Mouse (Mus musculus) cerebellum, postnatal 10 days (tissue): ENCODE measurements around the gene Cdhr5.

Experiments used
- DNase-seq, 2 experiments: peaks; one replicate each; pipeline ENCODE4 v3.0.0; 2021; ENCODE audit warnings: mixed read lengths in 2 of 2

Gene Cdhr5

DNA sequence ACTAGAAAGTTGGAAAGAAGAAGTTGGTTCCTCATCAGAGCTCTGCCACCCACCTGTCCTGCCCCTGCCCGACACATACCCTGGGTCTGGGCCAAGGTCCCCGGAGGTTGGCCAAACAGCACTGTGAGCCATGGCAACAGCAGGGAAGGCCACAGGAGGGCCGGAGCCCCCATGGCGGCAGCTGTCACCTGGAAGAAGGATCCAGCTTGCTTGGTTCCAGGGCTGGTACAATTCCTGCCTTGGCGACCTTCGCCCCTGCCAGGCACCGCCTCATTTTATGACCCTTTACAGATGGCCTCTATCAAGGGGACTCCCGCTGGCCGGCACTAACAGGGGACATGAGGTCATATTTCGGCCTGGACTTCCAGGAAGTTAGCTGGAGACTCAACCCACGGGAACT lies at the start of gene Cdhr5:
TSS of gene Cdhr5 (minus strand) at position 241 of the 400 bp plus-strand sequence.
- peak; percentile 56 to 59 for DNase-seq

DNA sequence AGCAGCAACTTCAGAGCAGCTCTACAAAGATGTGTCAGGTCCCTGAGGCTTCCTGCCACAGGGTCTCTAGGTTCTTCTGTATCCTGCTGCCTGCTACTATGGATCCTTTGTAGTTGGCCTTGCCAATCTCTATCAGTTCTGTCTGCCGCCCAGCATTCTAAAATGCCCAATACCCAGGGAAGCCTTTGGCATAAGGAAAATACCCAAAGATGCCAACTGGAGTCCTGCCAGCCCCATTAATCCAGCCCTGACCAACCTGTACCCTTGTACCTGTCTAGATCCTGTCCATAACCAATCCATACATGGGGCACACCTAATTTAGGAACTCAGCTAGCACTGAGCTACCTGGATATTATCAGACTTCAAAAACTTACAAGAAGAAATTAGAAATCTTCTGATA lies 48.1 kb upstream of the Cdhr5 start:
- DNase-seq: peak; percentile 65 to 67

DNA sequence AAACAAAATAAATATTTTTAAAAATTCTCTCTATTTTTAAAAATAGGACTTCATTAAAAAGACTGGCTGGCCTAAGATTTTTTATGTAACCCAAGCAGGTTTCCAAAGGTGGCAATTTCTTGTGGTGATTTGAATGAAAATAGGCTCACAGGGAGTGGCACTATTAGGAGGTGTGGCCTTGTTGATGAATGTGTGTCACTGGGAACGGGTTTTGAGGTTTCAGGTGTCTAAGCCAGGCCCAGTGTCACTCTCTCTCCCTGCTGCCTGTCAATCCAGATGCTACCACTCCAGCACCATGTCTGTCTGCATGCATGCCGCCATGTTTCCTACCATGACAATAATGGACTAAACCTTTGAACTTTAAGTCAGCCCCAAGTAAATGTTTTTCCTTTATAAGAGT lies 42.9 kb upstream of the Cdhr5 start:
- no peak for DNase-seq

DNA sequence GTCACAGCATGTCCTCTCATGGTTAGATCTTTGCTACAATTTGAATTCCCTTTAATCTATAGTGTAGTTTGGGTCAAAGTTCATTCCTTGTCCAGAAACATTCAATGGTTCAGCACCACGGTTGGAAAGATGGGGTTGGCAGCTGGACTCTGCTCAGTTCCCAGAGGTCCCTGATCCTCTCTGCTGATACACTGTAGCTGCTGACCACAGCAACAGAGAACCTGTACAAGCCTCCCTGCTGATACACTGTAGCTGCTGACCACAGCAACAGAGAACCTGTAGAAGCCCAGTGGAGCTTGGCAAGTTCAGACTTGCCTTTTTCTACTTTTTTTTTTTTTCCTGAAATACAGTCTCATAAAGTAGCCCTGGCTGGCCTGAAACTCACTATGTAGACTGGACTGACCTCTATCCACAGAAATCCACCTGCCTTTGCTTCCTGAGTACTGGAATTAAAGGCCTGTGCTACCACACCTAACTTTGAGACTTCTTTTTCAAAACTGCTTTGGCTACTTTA lies 41.1 kb upstream of the Cdhr5 start:
- DNase-seq: no peak

DNA sequence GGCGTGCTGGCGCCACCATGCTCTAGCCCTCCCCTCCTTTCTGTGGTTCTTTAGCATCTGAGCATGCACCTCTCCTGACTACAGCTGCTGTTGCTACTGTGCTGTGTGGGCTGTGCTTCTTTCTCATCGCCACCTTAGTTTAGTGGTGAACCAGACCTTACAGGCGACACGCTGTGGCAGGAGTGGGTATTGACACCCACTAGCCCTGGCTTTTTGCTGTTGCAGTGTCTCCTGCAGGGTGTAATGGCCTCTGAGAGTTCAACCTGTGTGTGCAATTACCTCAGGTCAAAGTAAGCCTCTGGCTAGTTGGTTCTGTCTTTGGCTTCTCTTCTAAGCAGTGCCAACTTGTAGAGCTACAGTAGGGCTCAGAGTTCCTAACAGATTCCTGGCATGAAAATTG lies 39.4 kb upstream of the Cdhr5 start:
- DNase-seq: peak; percentile 62 to 67

DNA sequence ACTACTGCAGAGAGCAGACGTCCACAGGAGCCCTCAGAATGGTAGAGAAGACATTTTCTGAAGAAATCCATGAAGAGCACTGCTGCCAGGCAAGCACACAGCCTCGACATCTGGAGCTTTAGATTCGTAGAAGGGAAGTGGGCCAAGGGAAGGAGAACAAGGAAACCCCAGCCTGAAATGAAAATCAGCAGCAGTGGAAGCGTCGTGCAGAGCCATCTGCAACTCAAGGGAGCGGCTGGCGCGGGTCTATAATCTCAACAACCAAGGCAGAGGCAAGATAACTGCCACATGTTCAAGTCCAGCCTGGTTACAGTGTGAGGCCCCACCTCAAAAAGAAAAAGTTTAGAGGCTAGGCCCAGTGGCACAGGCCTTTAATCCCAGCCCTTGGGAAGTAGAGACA lies 38.5 kb upstream of the Cdhr5 start:
- no peak for DNase-seq

DNA sequence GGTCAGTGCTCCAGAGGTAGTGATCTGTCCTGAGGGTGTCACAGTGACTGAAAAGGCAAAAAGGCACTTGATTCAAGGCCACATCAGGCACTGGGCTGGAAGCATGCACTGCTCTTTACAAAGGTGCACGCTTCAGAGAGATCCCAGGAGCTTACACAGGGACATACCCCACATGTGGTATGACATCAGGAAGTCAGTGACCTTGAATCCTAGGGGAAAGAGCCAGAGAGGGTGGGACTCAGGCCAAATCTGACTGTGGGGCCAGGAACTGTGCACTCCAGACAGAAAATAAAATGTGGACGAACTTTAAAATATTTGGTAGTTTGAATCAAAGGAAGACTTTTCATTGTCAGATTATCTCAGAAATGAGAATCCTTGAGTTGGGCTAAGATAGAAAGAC lies 37.8 kb upstream of the Cdhr5 start:
- no peak for DNase-seq

DNA sequence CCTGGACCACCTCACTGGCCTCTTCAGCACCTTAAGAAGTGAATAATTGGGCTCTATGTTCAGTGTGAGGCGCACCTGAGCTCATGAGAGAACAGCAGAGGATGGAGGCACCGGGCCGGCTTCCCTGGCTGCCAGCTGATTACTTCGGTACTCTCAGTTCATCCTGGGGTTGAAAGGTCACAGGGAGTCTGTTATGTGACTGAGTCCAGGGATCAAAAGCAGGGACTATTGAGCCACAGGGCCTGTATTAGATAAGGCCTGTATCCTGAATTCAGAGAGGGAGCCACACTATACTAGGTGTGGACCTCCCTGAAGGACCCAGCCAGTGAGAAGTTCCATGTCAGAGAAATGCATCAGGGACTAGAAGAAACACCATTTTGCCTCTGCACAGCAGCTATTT lies 28.0 kb upstream of the Cdhr5 start:
- no peak for DNase-seq

DNA sequence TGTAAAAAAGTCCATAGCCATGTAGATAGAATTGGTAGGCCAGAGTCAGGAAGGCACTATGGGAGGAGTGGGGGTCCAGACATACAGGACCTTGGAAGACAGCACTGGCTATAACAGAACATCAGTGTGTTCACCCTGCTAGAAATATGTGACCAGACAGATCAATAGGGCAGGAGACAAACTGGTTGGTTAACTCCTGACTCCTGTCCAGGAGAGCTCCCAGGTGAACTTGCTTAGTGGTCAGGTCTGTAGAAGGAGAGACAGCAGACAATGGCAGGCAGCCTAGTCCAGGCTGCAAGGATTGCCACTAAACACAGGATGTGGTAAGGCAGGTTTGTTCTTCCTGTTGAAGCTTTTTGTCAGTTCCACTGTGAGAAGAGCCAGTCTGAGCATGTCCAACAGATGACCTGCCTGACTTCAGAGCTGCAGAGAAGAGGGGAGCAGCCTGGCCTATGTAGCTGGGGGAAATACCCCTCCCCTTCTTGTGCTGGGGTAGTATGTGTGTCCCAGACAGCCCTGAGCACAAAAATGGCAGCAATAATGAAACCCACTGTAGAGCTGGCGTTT lies 26.2 kb upstream of the Cdhr5 start:
- no peak for DNase-seq

DNA sequence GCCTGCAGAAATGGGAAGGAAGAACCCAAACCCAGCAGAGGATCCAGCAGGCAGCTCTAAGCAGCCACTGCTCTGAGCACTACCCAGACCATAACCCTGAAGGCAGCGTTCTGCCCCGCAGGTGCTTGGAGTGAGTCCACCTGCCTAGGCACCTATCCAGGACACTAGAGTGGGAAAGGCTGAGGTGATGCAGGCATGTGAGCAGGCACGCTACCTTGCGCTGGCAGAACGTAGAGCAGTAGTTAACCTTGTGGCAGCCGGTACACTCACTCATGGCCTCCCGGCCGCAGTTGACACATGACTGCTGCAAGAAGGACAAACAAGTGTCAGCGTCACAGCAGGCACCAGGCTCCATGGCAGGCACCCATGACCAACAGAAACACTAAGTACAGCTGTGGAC lies 24.8 kb upstream of the Cdhr5 start:
- DNase-seq: peak; percentile 82 to 88

DNA sequence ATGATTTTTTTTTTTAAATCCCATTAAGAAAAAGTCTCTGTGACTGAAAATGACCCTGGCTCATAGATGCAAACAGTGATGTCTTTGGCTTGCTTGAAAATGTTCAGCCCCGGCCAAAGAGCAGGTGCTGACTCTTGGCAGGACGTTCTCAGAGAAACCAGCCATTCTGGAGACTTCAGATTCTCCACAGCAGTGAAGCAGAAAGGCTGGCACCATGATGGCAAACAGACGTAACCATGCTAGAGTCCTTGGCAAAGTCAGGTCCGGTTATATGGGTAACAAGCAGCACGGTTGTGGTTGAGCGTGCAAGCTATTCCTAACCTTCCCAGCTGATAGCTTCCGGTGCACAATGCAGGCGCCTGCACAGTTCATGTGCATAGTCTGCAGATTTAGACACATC lies 22.6 kb upstream of the Cdhr5 start:
- peak; percentile 85 to 88 for DNase-seq

DNA sequence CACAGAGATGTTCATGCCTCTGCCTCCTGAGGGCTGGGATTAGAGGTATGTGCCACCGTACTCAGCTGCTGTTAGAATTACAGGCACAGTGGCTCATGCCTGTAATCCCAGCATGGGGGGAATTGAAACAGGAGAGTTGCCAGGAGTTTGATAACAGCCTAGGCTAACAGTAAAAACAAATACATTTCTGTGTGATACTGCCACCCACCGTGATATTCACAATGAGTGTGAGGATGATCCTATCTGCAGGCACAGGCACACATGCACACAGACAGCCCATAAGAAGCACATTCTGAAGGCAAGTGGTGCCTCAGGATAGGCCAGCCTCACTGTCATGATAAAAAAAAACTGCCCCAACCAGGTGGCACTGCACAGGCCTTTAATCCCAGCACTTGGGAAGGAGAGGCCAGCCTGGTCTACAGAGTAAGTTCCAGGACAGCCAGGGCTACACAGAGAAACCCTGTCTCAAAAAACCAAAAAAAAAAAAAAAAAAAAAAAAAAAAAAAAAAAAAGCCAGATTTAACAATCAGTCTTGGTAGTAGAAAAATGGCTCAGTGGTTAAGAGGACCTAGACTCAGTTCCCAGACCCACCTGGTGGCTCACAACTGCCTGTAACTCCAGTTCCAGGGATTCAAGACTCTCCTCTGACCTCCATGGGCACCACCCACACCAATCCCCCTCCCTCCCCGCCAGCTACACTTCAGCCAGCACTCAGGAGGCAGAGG lies 21.5 kb upstream of the Cdhr5 start:
- DNase-seq: peak; percentile 45 to 54

DNA sequence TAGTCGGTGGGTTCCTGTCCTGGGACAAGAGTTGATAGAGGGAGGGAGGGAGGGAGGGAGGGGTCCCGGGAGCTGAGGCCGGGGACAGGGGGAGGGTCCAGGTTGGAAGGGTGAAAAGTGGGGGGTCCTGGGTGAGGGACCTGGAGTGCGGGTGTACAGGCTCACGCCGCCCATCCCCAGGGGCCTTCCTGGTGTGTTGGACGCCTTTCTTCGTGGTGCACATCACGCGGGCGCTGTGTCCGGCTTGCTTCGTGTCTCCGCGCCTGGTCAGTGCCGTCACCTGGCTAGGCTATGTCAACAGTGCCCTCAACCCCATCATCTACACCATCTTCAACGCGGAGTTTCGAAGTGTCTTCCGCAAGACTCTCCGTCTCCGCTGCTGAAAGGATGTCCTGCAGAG lies 17.9 kb upstream of the Cdhr5 start:
- DNase-seq: no peak

DNA sequence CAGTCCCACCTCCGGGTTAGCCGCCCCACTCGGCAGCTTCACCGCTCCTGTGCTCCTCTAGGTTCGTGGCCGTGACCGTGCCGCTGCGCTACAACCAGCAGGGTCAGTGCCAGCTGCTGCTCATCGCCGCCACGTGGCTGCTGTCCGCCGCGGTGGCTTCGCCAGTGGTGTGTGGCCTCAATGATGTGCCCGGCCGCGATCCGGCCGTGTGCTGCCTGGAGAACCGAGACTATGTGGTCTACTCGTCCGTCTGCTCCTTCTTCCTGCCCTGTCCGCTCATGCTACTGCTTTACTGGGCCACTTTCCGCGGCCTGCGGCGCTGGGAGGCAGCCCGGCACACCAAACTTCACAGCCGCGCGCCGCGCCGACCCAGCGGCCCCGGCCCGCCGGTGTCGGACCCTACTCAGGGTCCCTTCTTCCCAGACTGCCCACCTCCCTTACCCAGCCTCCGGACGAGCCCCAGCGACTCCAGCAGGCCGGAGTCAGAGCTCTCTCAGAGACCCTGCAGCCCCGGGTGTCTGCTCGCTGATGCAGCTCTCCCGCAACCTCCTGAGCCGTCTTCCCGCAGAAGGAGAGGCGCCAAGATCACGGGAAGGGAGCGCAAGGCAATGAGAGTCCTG lies 17.4 kb upstream of the Cdhr5 start:
- peak; percentile 64 to 69 for DNase-seq

DNA sequence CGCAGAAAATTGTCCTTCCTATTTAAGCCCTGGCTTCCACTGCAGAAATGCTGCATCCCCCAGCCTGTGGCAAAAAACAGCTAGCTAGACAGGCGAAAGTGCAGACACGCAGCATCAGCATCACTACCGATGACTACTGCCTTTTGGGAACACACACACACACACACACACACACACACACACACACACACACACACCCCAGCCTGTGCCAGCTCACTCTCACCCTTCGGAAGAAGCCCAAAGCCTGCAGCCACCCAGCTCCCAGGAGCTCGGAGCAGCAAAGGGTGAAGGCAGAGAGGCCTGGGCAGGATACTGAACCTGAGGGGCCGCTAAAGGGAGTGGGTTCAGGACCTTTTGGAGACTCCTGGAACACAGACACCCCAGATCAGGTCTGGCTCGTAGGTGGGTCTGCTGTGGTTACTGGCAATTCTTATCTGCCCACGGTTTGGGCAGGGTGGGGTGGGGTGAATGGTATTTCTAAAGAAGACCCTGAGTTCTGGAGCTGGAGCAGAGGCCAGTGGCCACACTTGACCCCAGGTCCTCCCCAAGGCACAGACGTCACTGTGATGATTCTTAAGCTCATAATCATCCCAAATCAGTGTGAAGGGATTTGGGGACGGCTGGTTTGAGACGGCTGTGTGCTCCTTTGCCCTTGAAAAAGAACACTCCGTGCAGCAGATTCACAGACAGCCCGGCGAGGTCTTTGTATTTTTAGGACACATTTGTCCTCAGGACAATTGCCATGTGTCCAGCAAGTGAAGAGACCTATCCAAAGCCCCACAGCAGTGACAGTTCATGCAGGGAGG lies 16.2 kb upstream of the Cdhr5 start:
- peak in 1 of 2 experiments; percentile 29 for DNase-seq

DNA sequence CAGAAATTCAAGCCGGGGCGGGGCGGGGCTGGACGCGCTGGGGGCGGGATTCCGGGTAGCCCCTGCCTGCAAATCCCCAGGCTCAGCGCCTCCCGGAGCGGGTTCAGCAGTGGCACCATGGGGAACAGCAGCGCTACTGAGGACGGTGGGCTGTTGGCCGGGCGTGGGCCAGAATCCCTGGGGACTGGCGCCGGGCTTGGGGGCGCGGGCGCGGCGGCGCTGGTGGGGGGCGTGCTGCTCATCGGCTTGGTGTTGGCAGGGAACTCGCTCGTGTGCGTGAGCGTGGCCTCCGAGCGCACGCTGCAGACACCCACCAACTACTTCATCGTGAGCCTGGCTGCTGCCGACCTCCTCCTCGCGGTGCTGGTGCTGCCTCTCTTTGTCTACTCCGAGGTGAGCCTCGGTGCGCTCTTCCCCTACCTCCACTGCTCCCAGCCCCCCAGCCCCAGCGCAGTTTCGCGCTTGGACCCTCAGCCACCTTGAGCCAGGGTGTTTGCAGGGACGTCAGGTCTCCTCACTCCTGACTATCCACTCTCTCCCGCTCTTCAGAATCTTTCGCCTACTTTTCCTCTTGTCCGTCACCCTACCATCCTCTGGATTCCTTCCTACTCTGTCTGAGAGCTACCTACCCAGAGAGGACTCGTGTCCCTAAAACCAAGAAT lies 15.5 kb upstream of the Cdhr5 start, which contains the start of gene Drd4:
TSS of gene Drd4 (plus strand) at position 86 of the 662 bp plus-strand sequence.
- DNase-seq: peak; percentile 47 to 50

DNA sequence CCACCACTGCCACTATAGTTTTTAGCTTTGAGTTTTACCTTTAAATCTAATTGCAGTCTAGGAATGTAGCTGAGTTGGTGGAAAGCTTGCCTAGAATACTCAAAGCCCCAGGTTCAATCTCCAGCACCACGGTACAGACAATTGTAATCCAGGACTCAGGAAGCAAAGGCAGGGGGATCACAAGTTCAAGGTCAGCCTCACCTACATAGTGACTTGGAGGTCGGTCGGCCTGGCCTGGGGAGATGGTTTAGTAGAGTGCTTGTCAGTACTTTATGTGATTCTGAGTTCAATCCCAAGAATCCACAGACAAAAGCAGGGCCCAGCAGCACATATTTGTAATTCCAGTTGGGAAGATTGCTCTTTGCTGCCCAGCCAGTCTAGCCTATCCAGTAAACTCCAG lies 11.5 kb upstream of the Cdhr5 start:
- no peak for DNase-seq

DNA sequence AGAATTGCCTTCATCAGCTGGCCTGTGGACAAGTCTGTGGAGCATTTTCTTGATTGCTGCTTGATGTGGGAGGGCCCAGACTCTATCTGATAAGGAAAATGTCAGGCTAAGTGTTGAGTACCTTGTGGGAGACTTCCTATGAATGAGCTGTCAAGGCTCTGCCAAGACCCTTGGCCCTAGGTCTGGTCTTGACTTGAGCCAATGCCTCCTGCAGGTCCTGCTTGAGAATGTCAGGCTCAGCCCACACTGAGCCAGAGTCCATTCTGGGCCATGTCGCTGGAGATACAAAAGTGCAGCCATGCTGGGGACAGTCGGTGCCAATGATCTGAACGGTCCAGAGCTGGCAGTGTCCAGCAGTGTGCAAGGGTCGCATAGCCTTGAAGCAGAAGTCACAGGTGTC lies 6.2 kb upstream of the Cdhr5 start:
- peak; percentile 47 to 65 for DNase-seq

DNA sequence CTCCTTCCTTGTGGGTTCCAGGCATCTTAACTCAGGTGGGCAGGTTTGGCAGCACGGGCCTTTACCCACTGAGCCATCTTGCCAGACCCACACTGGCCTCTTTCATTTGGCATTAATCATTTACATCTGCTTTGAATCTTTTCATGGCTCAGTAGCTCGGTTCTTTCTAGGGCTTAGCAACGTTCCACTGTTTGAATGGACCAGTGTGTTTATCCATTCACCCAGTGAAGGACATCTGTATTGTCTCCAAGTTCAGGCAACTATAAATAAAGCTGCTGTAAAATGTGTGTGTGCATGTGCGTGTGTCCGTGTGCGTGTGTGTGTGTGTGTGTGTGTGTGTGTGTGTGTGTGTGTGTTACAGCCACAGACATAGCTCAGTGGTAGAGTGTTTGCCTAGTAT lies 4.9 kb upstream of the Cdhr5 start:
- no peak for DNase-seq

DNA sequence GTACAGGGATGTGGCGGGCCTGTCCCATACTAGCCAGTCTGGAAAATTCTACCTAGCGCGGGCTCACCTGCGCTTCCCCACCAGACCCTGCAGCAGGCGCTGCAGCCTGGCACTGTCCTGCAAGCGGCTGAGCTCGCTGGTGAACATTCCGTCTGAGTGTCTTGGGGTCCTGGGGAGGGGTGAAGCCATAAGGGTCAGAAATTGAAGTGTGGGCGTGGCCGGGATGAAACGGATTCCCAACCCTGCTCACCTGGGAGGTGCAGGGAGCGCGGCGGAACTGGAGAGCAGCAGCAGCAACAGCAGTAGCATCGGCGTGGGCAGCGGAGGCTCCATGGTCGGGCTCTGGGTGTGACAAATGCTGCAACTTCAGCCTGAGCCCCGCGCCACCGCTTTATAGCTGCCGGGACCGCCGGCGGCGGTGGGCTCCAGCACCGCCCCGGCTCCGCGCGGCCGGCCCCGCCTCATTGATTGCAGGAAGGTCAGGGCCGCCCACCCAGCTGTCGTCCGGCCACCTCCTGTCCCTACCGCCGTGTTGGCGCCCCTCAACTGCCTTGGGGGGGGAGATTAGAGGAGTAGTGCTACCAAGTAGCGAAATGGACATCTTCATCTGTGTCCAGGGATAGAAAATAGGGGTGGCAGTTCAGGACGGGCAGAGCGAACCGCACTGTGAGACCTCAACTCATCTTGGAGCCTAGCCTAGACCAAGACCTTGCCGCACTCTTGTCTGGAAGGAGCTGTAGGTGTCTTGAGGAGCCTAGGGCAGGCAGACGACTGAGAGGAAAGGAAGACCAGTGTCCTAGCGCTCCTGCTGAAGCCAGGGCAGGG lies 2.4 kb upstream of the Cdhr5 start, which contains the start of gene Sct:
TSS of gene Sct (minus strand) at position 368 of the 825 bp plus-strand sequence.
- DNase-seq: peak; percentile 75 to 80
